Mouse (Mus musculus) C3H10T1/2 (cell line): ENCODE data around the gene Pwwp2b. TPM values are rescaled to one million over a fixed set of nuclear protein-coding genes. Genes with fewer than 3 reads are reported as not detected.

Experiments
- polyA plus RNA-seq, 2 experiments: library from polyadenylated mRNA; unstranded; fragments of >200 nt; fragmentation: generic; extraction: Trizol; gene quantifications; one replicate each; pipeline ENCODE4 v1.2.1; 2012; ENCODE audit warnings: missing spikeins in 2 of 2

Gene Pwwp2b
- polyA plus RNA-seq = 10 to 100 TPM; 10.5 to 17.2 TPM

GRCm38 (mm10) chr7:139247881-139248614 lies at the start of gene Pwwp2b:
TSS of gene Pwwp2b (plus strand) at chr7:139248482.

GRCm38 (mm10) chr7:139212754-139213745 lies 35.2 kb upstream of the Pwwp2b start, which contains the start of the genes Lrrc27 and Stk32c:
TSS of gene Lrrc27 (plus strand) at chr7:139212988.
TSS of gene Stk32c (minus strand) at chr7:139213307.

Other genes starting within 250 kb of the Pwwp2b start
- not detected for gene Dpysl4, start 162.5 kb upstream of the Pwwp2b start, polyA plus RNA-seq
- gene Lrrc27, start 35.5 kb upstream of the Pwwp2b start, polyA plus RNA-seq = 1 to 10 TPM; 1.8 to 6.8 TPM
- gene Stk32c, start 35.2 kb upstream of the Pwwp2b start, polyA plus RNA-seq = under 1 TPM; 0.13 to 0.17 TPM
- gene Inpp5a, start 140.6 kb downstream of the Pwwp2b start, polyA plus RNA-seq = 10 to 100 TPM in 1 of 2 experiments, 1 to 10 TPM in 1; 8.1 to 12.5 TPM